Mouse (Mus musculus) gastrocnemius, adult 2 months (tissue): Measurements from ENCODE around the gene Cmpk2. TPM values are rescaled to one million over a fixed set of nuclear protein-coding genes. Genes with fewer than 3 reads are reported as not detected.
"Not testable (repeated sequence)": the region's sequence is repeated elsewhere in the genome, so short reads cannot be mapped to it uniquely, and the experiment has no call there.

Source experiments
- DNase-seq: peaks from one replicate; pipeline ENCODE4 v3.0.0; 2022
- H3K27ac ChIP-seq: fragments of 200-600 bp; 2 replicates; pipeline ENCODE4 v1.8.1; 2022; ENCODE audit warnings: mild to moderate bottlenecking
- H3K4me3 ChIP-seq: fragments of 200-600 bp; 2 replicates; pipeline ENCODE4 v1.8.1; 2022; ENCODE audit warnings: mild to moderate bottlenecking, moderate library complexity
- CTCF ChIP-seq: fragments of 200-600 bp; IDR thresholded peaks from 2 replicates; pipeline ENCODE4 v1.8.1; 2022; ENCODE audit warnings: antibody characterized with exemption, mild to moderate bottlenecking, moderate library complexity
- intact Hi-C: fragments of 180-260 bp; cut with DNase I; formaldehyde crosslinking; loops from one replicate; pipeline ENCODE4 v1.15.1; 2025
- long read RNA-seq, 2 experiments: library from polyadenylated mRNA; stranded (forward); transcript quantifications; one replicate each; pipeline ENCODE4 v2.0.0; 2021
- total RNA-seq, 2 experiments: library from RNA; stranded (reverse); gene quantifications; 2 replicates each; pipeline ENCODE4 v1.2.3; 2021

Cmpk2 gene
- total RNA-seq: 1 to 10 TPM in 1 of 2 experiments, under 1 TPM in 1; 0.97 to 1.8 TPM
- long read RNA-seq, experiment 1, partial matches to known transcripts: 0 of 3 reads
- long read RNA-seq, experiment 1, other reads (novel, unspliced or antisense): 0 of 3 reads
- long read RNA-seq, experiment 2, partial matches to known transcripts: 0 of 1 reads
- long read RNA-seq, experiment 2, other reads (novel, unspliced or antisense): 0 of 1 reads

- peak within 1 kb of the TSS; percentile 84 for H3K27ac ChIP-seq
- intact Hi-C loops: no loop called here
These were observed at the start of gene Cmpk2 for GRCm38 (mm10) chr12:26469098-26470041. TSS of gene Cmpk2 (plus strand) at chr12:26469204.

GRCm38 (mm10) chr12:26424841-26425240 is 44.2 kb upstream of the Cmpk2 start:
- DNase-seq: no peak
- TF ChIP-seq CTCF: peak; percentile 72
- Histone ChIP-seq H3K4me3 (no peak overlapping the region), H3K27ac (no peak overlapping the region)
- intact Hi-C loops: no loop called here

More at GRCm38 (mm10) chr12:26469098-26470041, at the start of gene Cmpk2:
- H3K4me3 ChIP-seq: peak within 1 kb of the TSS; percentile 83
- no peak for TF ChIP-seq CTCF
- peak; percentile 90 for DNase-seq

DNA sequence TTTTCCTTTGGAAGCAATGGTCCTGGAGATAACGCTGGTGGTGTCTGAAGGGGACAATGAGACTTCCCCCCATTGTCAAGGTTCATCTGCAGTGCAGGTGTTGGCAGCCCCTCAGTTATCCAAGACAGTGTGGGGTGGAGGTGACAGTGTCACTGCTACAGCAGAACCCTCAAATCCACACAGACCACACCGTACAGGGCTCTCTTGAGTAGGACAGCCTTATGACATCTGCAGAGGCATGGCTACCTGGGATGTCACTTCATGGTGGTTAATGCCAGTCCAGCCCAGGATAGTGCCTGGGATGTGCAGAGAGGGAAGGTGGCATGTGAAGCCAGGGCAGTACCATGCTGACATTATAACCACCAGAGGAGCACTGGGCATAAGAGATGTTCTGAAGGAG is 40.2 kb upstream of the Cmpk2 start:
- H3K27ac ChIP-seq, intact Hi-C loops, H3K4me3 ChIP-seq, DNase-seq: not testable (repeated sequence)

DNA sequence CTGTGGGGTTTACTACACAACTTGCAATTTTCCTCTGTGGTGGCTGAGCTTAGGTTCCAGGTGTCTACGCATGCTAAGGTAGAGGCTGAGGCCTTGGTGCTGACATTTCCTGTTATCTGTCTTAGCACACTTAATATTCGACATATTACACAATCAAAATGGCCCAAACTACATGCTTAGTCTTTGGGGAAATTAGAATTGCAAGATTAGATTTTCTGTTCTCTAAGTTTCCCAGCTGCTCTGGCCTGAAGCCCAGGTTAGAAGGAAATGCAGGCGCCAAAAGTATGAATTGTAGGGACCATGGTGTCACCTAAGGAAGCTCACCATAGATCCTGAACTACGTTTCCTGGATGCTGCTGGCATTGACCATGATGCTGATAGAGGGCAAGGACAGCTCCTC is 32.7 kb upstream of the Cmpk2 start:
- intact Hi-C loops: no loop called here
- DNase-seq: peak; percentile 40
- Histone ChIP-seq H3K27ac (no peak overlapping the region), H3K4me3 (no peak overlapping the region)
- no peak for TF ChIP-seq CTCF

- DNase-seq: no peak
- intact Hi-C loops: no loop called here
- no peak for TF ChIP-seq CTCF
- H3K27ac ChIP-seq: no peak overlapping the region
- no peak overlapping the region for H3K4me3 ChIP-seq
These were observed 31.1 kb upstream of the Cmpk2 start for GRCm38 (mm10) chr12:26437950-26438349.

DNA sequence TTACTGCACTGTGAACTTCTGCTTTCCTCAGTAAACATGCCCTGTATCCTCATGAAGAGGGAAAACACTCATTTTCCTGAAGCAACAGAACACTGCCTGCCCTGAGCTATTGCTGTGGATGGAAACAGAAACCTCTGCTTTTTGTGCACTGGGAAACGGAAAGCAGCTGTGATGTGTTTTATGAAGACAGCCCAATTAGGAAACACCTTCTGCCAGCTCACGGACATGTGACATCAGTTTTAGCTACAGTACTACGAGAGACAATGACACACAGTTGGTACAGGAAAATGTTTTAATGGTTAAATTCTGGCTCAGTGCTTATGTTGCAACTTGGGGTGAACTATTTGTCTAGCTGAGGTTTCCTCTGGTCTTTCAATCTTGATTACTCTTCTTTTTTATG is 29.6 kb upstream of the Cmpk2 start:
- Histone ChIP-seq H3K4me3 (no peak overlapping the region), H3K27ac (no peak overlapping the region)
- no peak for DNase-seq
- intact Hi-C loops: no loop called here
- no peak for TF ChIP-seq CTCF

GRCm38 (mm10) chr12:26444054-26444453 is 24.9 kb upstream of the Cmpk2 start:
- intact Hi-C loops: no loop called here
- Histone ChIP-seq H3K27ac (0 out of 2 replicates have a peak overlapping the region, but pooled peaks have one; percentile 35), H3K4me3 (no peak overlapping the region)
- TF ChIP-seq CTCF: peak; percentile 96
- DNase-seq: peak; percentile 87

DNA sequence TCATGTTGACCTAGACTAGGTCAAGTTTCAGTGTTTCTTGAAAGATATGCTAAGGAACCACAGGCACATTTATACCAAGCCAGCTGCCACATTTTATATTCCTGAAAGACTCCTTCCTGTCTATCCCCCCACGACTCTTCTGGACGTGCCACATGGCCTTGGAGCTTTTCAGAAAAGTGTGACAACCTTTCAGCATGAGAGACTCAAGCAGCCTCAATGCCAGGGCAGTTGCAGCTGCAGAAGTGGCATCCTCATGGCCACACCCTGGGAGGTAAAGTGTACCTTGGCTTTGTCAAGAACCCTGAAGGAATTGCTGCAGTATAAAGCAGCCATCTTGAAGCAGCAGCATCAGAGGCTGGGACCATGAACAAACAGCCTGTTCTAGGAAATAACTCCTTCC is 24.5 kb upstream of the Cmpk2 start:
- intact Hi-C loops: no loop called here
- TF ChIP-seq CTCF: no peak
- no peak for DNase-seq
- Histone ChIP-seq H3K4me3 (no peak overlapping the region), H3K27ac (peak overlapping the region; percentile 35; the same call in 1 of the 2 replicates)

DNA sequence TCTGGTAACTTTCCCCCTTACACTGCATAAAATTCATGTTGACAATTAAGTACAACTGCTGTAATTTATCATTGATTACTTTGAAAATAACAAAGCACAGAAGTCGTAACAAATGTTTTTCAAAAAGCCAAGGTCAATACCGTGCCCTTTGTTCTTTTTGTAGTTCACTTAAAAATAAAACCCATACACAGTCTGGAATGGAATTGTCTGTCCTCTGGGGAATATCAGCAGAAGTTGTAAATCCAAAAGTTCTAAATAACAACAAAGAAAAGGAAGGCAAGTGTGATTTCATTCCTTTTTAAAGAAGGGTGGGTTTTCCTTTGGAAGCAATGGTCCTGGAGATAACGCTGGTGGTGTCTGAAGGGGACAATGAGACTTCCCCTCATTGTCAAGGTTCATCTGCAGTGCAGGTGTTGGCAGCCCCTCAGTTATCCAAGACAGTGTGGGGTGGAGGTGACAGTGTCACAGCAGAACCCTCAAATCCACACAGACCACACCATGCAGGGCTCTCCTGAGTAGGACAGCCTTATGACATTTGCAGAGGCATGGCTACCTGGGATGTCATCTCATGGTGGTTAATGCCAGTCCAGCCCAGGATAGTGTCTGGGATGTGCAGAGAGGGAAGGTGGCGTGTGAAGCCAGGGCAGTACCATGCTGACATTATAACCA is 22.5 kb upstream of the Cmpk2 start:
- intact Hi-C loops: no loop called here

GRCm38 (mm10) chr12:26449483-26449882 is 19.5 kb upstream of the Cmpk2 start:
- DNase-seq: no peak
- H3K27ac ChIP-seq: no peak overlapping the region
- intact Hi-C loops: no loop called here
- H3K4me3 ChIP-seq: no peak overlapping the region
- no peak for TF ChIP-seq CTCF

More for the DNA sequence above, 22.5 kb upstream of the Cmpk2 start:
- TF ChIP-seq CTCF: no peak
- no peak overlapping the region for H3K4me3 ChIP-seq
- 0 out of 2 replicates have a peak overlapping the region, but pooled peaks have one; percentile 10 for H3K27ac ChIP-seq
- no peak for DNase-seq

GRCm38 (mm10) chr12:26451150-26451549 is 17.9 kb upstream of the Cmpk2 start:
- Histone ChIP-seq H3K4me3 (no peak overlapping the region), H3K27ac (peak overlapping the region; percentile 16; the same call in 1 of the 2 replicates)
- no peak for DNase-seq
- intact Hi-C loops: no loop called here
- no peak for TF ChIP-seq CTCF

- Histone ChIP-seq H3K4me3 (no peak overlapping the region), H3K27ac (no peak overlapping the region)
- intact Hi-C loops: no loop called here
- no peak for TF ChIP-seq CTCF
- DNase-seq: no peak
These were observed 16.1 kb upstream of the Cmpk2 start for GRCm38 (mm10) chr12:26452951-26453350.

- DNase-seq: no peak
- H3K4me3 ChIP-seq: peak overlapping the region; percentile 10
- intact Hi-C loops: no loop called here
- TF ChIP-seq CTCF: no peak
- H3K27ac ChIP-seq: no peak overlapping the region; the same call in 1 of the 2 replicates
These were observed 14.3 kb upstream of the Cmpk2 start for GRCm38 (mm10) chr12:26454682-26455081.
